Mouse (Mus musculus) embryonic fibroblast, embryonic 13.5 days (primary cell): ENCODE measurements at regions not wholly inside any gene's neighbourhood (a gene's known extent, or its start where the extent isn't known, plus 50 kb on each side); places are given as distances from the start of the nearest gene placed in this dataset.

ENCODE experiments used
- H3K27ac ChIP-seq: 2 replicates; pipeline ENCODE4 v1.5.1; 2012; ENCODE audit warnings: low read length, control low read depth, inconsistent platforms; ENCODE audit not compliant: insufficient read depth
- H3K4me1 ChIP-seq: 2 replicates; pipeline ENCODE4 v1.6.1; 2011; ENCODE audit warnings: low read length; ENCODE audit not compliant: control insufficient read depth, insufficient read depth
- H3K4me3 ChIP-seq: 2 replicates; pipeline ENCODE4 v1.5.1; 2011; ENCODE audit warnings: mild to moderate bottlenecking, control low read depth, low read length; ENCODE audit not compliant: insufficient read depth
- CTCF ChIP-seq: IDR thresholded peaks from 2 replicates; pipeline ENCODE4 v1.5.1; 2011; ENCODE audit warnings: mild to moderate bottlenecking, control low read depth, low read length, moderate library complexity, borderline replicate concordance; ENCODE audit not compliant: insufficient read depth
- POLR2A ChIP-seq: IDR thresholded peaks from 2 replicates; pipeline ENCODE4 v1.6.1; 2011; ENCODE audit warnings: low read depth, mild to moderate bottlenecking, control low read depth, low read length, moderate library complexity

DNA sequence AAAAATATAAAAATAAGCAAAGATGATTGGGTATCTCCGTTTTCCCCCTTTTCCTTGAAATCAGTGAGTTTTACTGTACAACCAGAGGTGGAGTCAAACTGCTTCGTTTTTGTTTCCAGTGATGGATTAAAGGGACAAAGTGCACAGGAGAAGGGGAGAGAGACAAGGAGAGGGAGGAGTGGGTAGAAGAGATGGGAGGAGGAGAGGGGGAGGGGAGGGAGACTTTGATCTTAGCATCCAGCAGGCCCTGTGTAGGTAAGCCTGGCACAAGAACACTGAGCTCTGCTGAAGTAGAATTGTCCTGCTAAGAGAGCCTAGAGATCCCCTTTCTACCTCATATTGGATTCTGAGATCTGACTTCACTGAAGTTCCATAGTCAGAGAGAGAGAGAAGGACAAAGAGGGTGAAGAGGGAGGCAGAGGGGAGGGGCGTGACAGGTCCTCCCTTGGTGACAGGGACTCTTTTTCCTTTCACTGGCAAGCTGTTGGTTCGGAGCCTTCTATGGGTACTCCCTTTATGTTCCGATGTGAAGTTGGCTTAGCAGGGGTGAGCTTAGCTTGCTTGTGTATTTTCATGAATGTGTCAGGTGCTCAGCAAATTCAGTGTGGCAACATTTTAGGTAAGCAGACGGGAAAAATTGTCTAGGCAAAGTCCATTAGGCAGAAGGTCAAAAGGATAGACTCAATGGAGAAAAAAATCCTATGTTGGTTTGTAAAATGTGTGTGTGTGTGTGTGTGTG is 154.4 kb upstream of the Tnp1 start:
- H3K27ac ChIP-seq = no peak overlapping the region
- H3K4me1 ChIP-seq = no peaks in the 10 kb centered on the region
- no peak for TF ChIP-seq POLR2A
- no peak for TF ChIP-seq CTCF
- H3K4me3 ChIP-seq = no peak overlapping the region

DNA sequence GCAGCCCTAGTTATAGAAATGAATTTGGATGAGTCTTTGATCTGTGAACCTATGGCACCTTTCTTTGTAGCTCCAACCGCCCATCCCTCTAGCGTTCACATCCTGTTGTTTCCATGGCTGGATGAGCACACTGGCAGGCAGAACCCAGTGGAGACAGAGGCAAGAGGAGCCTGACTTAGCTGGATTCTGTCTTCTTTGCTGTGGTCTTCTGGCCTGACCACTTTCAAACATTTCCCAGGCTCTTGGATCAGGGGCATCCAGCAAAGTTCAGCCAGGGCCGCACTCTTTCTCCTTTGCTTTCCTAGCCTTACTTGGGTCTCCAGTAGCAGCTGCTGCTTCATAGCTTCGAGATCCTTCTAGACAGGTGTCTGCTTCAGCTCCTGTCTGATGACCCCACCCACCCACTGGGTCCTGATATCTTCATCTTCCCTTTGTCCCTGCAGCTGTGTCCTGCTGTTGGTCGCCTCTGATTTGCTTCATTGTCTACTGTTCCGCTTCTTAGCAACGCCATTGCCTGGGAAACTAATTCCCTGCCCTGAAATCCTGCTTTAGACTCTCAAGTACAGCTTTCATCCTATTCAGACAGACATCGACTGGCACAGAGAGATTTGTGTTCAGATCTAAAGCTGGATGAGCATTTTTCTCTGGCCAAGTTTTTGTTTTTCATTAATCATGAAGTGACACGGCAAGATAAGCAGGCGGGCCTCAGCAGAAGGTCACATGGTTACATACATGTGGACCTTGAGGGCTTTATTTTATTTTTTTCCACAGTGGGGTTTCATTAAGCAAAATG is 153.6 kb upstream of the Tnp1 start:
- TF ChIP-seq POLR2A = no peak
- TF ChIP-seq CTCF = no peak
- Histone ChIP-seq H3K27ac (no peak overlapping the region), H3K4me1 (no peaks in the 10 kb centered on the region), H3K4me3 (no peak overlapping the region)

DNA sequence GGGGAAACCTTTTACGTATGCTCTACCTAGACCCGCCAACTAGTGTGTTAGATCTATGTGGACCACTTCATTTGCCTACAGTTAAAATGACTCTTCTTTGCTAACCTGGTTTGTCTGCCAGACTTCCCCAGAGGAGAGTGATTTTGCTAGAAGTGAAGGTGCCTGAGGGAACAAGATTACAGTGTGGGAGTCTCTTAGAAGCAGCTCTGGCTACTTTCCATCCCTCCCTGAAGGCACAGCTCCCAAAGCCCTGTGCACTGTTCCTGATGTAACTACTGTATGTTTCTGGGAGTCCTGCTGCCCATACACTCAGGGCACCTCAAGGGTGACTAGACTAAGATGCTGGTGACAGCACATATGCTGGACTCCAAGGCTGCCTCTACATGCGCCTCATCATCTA is 144.5 kb upstream of the Tnp1 start:
- H3K4me1 ChIP-seq = no peaks in the 10 kb centered on the region
- H3K4me3 ChIP-seq = no peak overlapping the region
- TF ChIP-seq CTCF (no peak), POLR2A (no peak)
- H3K27ac ChIP-seq = no peak overlapping the region

DNA sequence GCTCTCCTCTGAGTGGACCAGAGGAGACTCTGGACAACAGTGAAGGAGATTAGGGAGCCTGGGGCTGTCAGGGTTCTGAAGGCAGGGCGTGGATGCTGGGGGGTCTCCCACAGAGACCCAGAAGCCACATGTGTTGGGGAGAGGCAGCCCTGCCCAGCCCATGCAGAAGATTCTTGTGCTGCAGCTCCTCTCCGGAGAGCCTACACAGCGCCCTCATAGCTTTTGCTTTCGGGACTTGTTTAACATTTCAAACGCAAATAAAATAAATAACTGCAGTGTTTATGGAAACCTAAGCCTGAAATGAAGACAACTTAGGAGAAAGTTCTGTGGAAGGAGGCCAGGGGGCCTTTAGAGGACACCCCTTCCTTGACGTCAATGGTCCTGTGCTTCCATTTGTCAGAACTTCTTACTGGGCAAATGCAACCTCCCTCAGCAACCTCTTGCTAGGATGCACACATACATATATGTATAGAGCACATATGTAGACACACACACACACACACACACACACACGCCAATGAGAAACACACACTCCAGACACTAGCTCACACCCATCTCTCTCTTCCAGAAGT is 143.8 kb upstream of the Tnp1 start:
- Histone ChIP-seq H3K4me3 (no peak overlapping the region), H3K4me1 (no peaks in the 10 kb centered on the region), H3K27ac (no peak overlapping the region)
- TF ChIP-seq CTCF (no peak), POLR2A (no peak)

DNA sequence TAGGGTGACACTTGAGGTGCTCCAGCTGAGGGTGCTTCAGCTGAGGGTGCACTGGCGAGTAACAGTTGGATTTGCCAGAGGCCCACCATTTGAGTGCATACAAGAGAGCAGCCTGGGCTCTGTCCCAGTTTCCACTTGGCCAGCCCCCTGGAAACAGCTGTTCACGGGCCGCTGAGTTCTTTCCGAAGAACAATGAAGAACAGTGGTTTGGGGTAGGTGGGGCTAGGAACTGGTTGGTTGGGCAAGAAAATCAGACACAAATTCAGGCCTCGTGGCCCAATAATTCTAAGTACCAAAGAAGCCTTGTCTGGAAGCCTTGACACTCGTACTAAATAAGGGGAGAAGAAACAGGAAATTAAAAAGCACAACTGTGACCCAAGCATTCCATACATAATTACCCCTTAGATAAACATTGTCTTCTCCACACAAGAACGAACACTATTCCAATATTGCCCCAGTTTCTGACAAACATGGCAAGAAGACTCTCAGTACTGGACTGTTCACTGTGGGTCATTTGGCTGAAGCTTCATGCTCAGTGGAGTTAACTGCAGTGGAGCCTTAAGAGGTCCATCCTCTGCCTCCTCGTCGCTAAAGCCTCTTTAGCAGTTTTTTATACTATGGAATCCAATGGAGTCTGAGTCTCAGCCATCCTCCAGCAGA is 137.9 kb upstream of the Tnp1 start:
- no peak overlapping the region for H3K27ac ChIP-seq

DNA sequence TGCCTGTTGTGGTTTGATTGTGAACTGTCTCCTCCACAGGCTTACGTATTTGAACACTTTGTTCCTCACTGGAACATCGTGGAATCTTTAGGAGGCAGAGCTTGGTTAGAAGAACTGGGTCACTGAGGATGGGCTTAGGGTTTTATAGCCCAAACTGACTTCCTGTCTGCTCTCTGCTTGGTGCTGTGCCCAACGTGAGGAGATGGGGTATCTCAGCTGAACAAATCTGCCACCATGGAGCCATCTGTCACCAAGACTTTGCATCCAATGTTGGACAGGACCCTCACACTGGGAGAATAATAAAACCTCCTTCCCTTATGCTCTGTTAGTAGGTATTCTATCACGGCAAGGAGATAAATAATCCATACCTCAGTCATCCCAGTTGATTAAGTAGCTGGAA is 134.2 kb upstream of the Tnp1 start:
- Histone ChIP-seq H3K4me1 (no peaks in the 10 kb centered on the region; the same call in 1 of the 2 replicates), H3K4me3 (no peak overlapping the region), H3K27ac (no peak overlapping the region)
- TF ChIP-seq POLR2A = no peak
- no peak for TF ChIP-seq CTCF

More for the DNA sequence above, 137.9 kb upstream of the Tnp1 start:
- Histone ChIP-seq H3K4me3 (no peak overlapping the region), H3K4me1 (no peaks in the 10 kb centered on the region; the same call in 1 of the 2 replicates)
- TF ChIP-seq POLR2A = no peak
- TF ChIP-seq CTCF = no peak

DNA sequence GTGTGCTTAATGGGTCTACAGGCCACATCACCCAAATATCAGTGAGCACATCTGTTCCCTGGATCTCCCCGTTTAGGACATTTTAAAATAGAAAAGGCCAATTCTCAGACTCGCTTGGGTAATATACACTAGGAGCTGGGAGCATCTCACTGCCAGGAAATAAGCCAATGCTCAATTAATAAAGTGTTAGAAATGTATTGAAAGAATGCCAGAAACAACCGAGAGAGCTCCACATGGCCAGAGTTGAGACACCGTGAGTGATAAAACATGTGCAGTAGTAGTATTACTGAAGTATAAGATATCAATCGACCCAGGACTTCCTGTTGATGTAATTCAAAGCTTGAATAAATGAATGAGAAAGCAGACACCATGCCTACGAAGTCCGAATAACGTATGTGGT is 127.1 kb upstream of the Tnp1 start:
- Histone ChIP-seq H3K4me1 (no peaks in the 10 kb centered on the region; the same call in 1 of the 2 replicates), H3K27ac (no peak overlapping the region), H3K4me3 (no peak overlapping the region)
- TF ChIP-seq CTCF (no peak), POLR2A (no peak)

DNA sequence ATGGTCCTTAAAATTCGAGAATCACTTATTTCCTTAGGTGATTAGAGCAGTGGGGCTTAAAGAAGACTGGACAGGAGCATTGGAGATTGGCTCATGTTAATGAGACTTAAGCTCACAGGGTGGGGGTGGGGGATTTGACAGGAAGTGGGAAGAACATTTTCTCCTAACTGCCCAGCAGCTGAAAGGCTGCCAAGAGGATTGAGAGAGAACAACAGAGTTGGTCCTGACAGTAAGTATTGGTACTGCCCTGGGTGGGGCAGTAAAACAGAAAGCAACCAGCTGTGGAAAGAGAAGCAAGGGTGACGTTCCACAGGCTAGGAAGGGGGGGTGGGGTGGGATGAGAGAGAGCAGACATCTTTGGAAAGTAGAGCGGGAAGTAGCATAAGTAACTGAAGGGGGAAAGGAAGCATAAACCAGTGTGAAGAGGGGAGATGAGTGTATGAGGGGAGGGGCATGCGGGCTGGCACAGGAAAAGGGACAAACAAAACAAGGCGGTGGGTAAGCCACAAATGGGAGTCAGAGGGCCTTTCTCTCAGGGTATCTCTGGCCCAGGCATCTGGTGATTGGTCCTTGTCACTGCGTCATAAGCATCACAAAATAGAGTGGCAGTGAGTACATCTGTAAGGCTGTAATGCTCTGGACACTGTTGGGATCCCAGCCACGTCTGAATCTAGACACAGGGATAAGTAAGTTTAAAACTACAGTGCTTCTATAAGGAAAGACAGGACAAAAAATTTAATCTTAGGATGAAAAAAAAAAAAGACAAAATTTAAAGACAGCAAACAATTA is 125.0 kb upstream of the Tnp1 start:
- H3K27ac ChIP-seq = no peak overlapping the region
- H3K4me1 ChIP-seq = no peaks in the 10 kb centered on the region; the same call in 1 of the 2 replicates
- no peak overlapping the region for H3K4me3 ChIP-seq
- no peak for TF ChIP-seq CTCF
- TF ChIP-seq POLR2A = no peak
